Mouse (Mus musculus) intestine, embryonic 14.5 days (tissue): ENCODE data around the gene Rdh5. TPM values are rescaled to one million over a fixed set of nuclear protein-coding genes. Genes with fewer than 3 reads are reported as not detected.

Source experiments
- ATAC-seq: fragments of 200-750 bp; cut with Nextera tagmentation; replicated peaks from 2 replicates; pipeline ENCODE4 v1.8.0; 2017; ENCODE audit warnings: low read depth, moderate number of reproducible peaks, moderate TSS enrichment, moderate library complexity; ENCODE audit not compliant: low FRiP score, low TSS enrichment
- DNase-seq: peaks from one replicate; pipeline ENCODE4 v3.0.0-alpha.2; 2018; ENCODE audit warnings: low spot score
- H3K27ac ChIP-seq: fragments of 300-500 bp; sonication (generic); 2 replicates; pipeline ENCODE4 v1.5.1; 2014; ENCODE audit warnings: low read depth, mild to moderate bottlenecking, control low read depth
- H3K27me3 ChIP-seq: fragments of 300-500 bp; sonication (generic); replicated peaks from 2 replicates; pipeline ENCODE4 v1.6.1; 2014; ENCODE audit warnings: low read length, control low read depth; ENCODE audit not compliant: control insufficient read depth, insufficient read depth
- H3K36me3 ChIP-seq: fragments of 300-500 bp; sonication (generic); 2 replicates; pipeline ENCODE4 v1.6.1; 2014; ENCODE audit warnings: low read length, control low read depth; ENCODE audit not compliant: control insufficient read depth, insufficient read depth
- H3K4me1 ChIP-seq: fragments of 300-500 bp; sonication (generic); replicated peaks from 2 replicates; pipeline ENCODE4 v1.6.1; 2014; ENCODE audit warnings: low read length, control low read depth, mixed read lengths; ENCODE audit not compliant: control insufficient read depth, insufficient read depth
- H3K4me2 ChIP-seq: fragments of 300-500 bp; sonication (generic); 2 replicates; pipeline ENCODE4 v1.6.1; 2014; ENCODE audit warnings: low read length
- H3K4me3 ChIP-seq: fragments of 300-500 bp; sonication (generic); 2 replicates; pipeline ENCODE4 v1.5.1; 2014; ENCODE audit warnings: low read depth, low read length, control low read depth, mixed read lengths
- H3K9ac ChIP-seq: fragments of 300-500 bp; sonication (generic); 2 replicates; pipeline ENCODE4 v1.6.1; 2014; ENCODE audit warnings: mild to moderate bottlenecking, low read length
- H3K9me3 ChIP-seq: fragments of 300-500 bp; sonication (generic); 2 replicates; pipeline ENCODE4 v1.6.1; 2016; ENCODE audit warnings: low read length, control low read depth; ENCODE audit not compliant: control insufficient read depth
- WGBS: fragments of 180-500 bp; shearing (Covaris S2); extraction: QIAGEN DNeasy Blood & Tissue Kit; methylation state at CpG from one replicate; pipeline ENCODE4 v1.1.7; 2014; 5-methylcytosine and 5-hydroxymethylcytosine counted together
- polyA plus RNA-seq: library from polyadenylated mRNA; unstranded; fragments of >200 nt; fragmentation: Nextera tagmentation; extraction: Ambion mirVana; gene quantifications from 2 replicates; pipeline ENCODE4 v1.2.1, GENCODE M21; 2014

Rdh5 gene
- polyA plus RNA-seq, 1 experiment from 2014 or later = 11.5 TPM

DNA sequence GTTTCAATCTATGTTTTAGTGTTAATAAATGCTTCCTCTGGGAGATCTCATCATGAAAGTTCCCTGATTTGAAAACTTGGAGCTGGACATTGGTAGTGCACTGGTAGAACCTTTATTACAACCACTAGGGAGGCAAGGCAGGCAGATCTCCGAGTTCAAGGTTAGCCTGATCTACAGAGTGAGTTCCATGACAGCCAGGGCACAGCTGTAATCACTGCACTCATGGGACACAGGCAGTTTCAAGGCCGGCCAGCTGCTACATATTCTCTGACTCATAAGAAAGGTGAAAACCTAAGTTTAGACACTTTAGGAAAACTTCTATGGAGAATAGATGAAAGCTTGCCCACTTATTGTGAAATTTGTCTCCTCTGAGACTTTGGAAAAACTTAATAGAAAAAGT is 43.9 kb downstream of the Rdh5 start:
- H3K36me3 ChIP-seq = peaks cover 41% of the 10 kb centered on the region
- H3K4me2 ChIP-seq = no peak overlapping the region
- DNase-seq (no peak), ATAC-seq (no peak)
- no peaks in the 10 kb centered on the region for H3K27me3 ChIP-seq
- H3K4me3 ChIP-seq = no peak overlapping the region
- no peaks in the 10 kb centered on the region for H3K4me1 ChIP-seq
- H3K27ac ChIP-seq = no peak overlapping the region
- no peaks in the 10 kb centered on the region for H3K9me3 ChIP-seq
- no peak overlapping the region for H3K9ac ChIP-seq
- 90% methylated on average over 2 of the region's 2 CpGs for WGBS

GRCm38 (mm10) chr10:128878291-128878690 is 44.4 kb downstream of the Rdh5 start:
- DNase-seq = no peak
- no peak overlapping the region for H3K4me2 ChIP-seq
- no peaks in the 10 kb centered on the region for H3K9me3 ChIP-seq
- H3K36me3 ChIP-seq = peaks cover 47% of the 10 kb centered on the region
- no peak overlapping the region for H3K9ac ChIP-seq
- no peaks in the 10 kb centered on the region for H3K27me3 ChIP-seq
- ATAC-seq = no peak; the same call in 1 of the 2 replicates
- H3K27ac ChIP-seq = no peak overlapping the region
- no peaks in the 10 kb centered on the region for H3K4me1 ChIP-seq
- no peak overlapping the region for H3K4me3 ChIP-seq

GRCm38 (mm10) chr10:128870341-128870740 is 52.3 kb downstream of the Rdh5 start:
- Histone ChIP-seq H3K9ac (no peak overlapping the region), H3K4me1 (no peaks in the 10 kb centered on the region), H3K27ac (no peak overlapping the region), H3K4me3 (no peak overlapping the region), H3K9me3 (no peaks in the 10 kb centered on the region), H3K4me2 (no peak overlapping the region), H3K27me3 (no peaks in the 10 kb centered on the region), H3K36me3 (peaks cover 77% of the 10 kb centered on the region)
- DNase-seq = no peak
- 88% methylated on average over 3 of the region's 3 CpGs for WGBS
- no peak for ATAC-seq

GRCm38 (mm10) chr10:128866518-128866917 is 56.2 kb downstream of the Rdh5 start:
- no peaks in the 10 kb centered on the region for H3K27me3 ChIP-seq
- no peaks in the 10 kb centered on the region for H3K4me1 ChIP-seq
- H3K4me3 ChIP-seq = no peak overlapping the region
- ATAC-seq (no peak), DNase-seq (no peak)
- H3K9me3 ChIP-seq = no peaks in the 10 kb centered on the region
- no peak overlapping the region for H3K27ac ChIP-seq
- H3K9ac ChIP-seq = no peak overlapping the region
- 87% methylated on average over 1 of the region's 1 CpGs for WGBS
- H3K36me3 ChIP-seq = peaks cover 66% of the 10 kb centered on the region
- no peak overlapping the region for H3K4me2 ChIP-seq

DNA sequence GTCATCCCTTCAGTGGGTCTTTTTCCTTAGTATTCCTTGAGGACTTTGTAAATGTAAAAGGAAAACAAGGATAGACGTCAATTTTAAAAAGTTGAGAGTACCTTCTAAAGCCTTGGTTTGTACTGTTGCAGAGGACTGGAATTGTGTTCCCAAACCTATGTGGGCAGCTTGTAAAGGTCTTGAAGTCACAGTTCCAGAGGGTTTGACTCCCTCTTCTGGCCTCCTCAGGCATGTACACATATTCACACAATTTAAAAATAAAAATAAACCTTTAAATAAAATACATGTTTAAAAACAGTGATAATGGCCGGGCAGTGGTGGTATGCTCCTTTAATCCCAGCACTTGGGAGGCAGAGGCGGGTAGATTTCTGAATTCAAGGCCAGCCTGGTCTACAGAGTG is 56.6 kb downstream of the Rdh5 start:
- DNase-seq = no peak
- WGBS = 84% methylated on average over 3 of the region's 3 CpGs

More for the DNA sequence above, 56.6 kb downstream of the Rdh5 start:
- no peak for ATAC-seq
- Histone ChIP-seq H3K9ac (no peak overlapping the region), H3K9me3 (no peaks in the 10 kb centered on the region), H3K27ac (no peak overlapping the region), H3K27me3 (no peaks in the 10 kb centered on the region), H3K36me3 (peaks cover 66% of the 10 kb centered on the region), H3K4me2 (no peak overlapping the region), H3K4me3 (no peak overlapping the region), H3K4me1 (no peaks in the 10 kb centered on the region)

Other genes with a start within 250 kb of the Rdh5 start
- 9.8 and 12.7 TPM in 2 replicates for gene Suox, start 248.8 kb downstream of the Rdh5 start, polyA plus RNA-seq
- 59.4 and 64.4 TPM in 2 replicates for gene Rab5b, start 226.6 kb downstream of the Rdh5 start, polyA plus RNA-seq
- gene Pmel, start 218.7 kb downstream of the Rdh5 start, polyA plus RNA-seq = 1.2 TPM in 2 replicates
- gene Cdk2, start 217.9 kb downstream of the Rdh5 start, polyA plus RNA-seq = 89.0 and 93.2 TPM in 2 replicates
- 5.9 and 7.7 TPM in 2 replicates for gene Dgka, start 178.0 kb downstream of the Rdh5 start, polyA plus RNA-seq
- 34.2 and 38.5 TPM in 2 replicates for gene Pym1, start 175.0 kb downstream of the Rdh5 start, polyA plus RNA-seq
- 0.43 and 0.72 TPM in 2 replicates for gene Mmp19, start 132.0 kb downstream of the Rdh5 start, polyA plus RNA-seq
- gene Dnajc14, start 118.8 kb downstream of the Rdh5 start, polyA plus RNA-seq = 35.5 and 37.7 TPM in 2 replicates
- 13.2 and 16.4 TPM in 2 replicates for gene Tmem198b, start 118.5 kb downstream of the Rdh5 start, polyA plus RNA-seq
- gene Sarnp, start 105.6 kb downstream of the Rdh5 start, polyA plus RNA-seq = 189 and 203 TPM in 2 replicates
- 86.0 and 88.0 TPM in 2 replicates for gene Ormdl2, start 101.2 kb downstream of the Rdh5 start, polyA plus RNA-seq
- 4.5 and 5.3 TPM in 2 replicates for gene Gdf11, start 31.2 kb downstream of the Rdh5 start, polyA plus RNA-seq
- 558 and 572 TPM in 2 replicates for gene Cd63, start 21.9 kb downstream of the Rdh5 start, polyA plus RNA-seq
- 218 and 228 TPM in 2 replicates for gene Bloc1s1, start 1.1 kb upstream of the Rdh5 start, polyA plus RNA-seq
- gene Itga7, start 10.9 kb upstream of the Rdh5 start, polyA plus RNA-seq = 2.1 and 2.3 TPM in 2 replicates
- gene Mettl7b, start 38.1 kb upstream of the Rdh5 start, polyA plus RNA-seq = 1.2 and 2.4 TPM in 2 replicates
- gene Olfr9, start 66.5 kb upstream of the Rdh5 start, polyA plus RNA-seq = not detected in 2 replicates
- gene Olfr763, start 87.9 kb upstream of the Rdh5 start, polyA plus RNA-seq = not detected in 2 replicates
- not detected in 2 replicates for gene Olfr764-ps1, start 117.0 kb upstream of the Rdh5 start, polyA plus RNA-seq
- not detected in 2 replicates for gene Olfr765, start 127.1 kb upstream of the Rdh5 start, polyA plus RNA-seq
- not detected in 2 replicates for gene Olfr766-ps1, start 146.1 kb upstream of the Rdh5 start, polyA plus RNA-seq
- not detected in 2 replicates for gene Olfr767, start 160.0 kb upstream of the Rdh5 start, polyA plus RNA-seq
- not detected in 2 replicates for gene Olfr768, start 176.5 kb upstream of the Rdh5 start, polyA plus RNA-seq
- gene Olfr769, start 195.0 kb upstream of the Rdh5 start, polyA plus RNA-seq = not detected in 2 replicates
- not detected in 2 replicates for gene Olfr770, start 216.1 kb upstream of the Rdh5 start, polyA plus RNA-seq
- gene Olfr771, start 241.9 kb upstream of the Rdh5 start, polyA plus RNA-seq = not detected in 2 replicates